Mouse (Mus musculus): Measurements from ENCODE around the gene Hist1h4d. TPM values are rescaled to one million over a fixed set of nuclear protein-coding genes. Genes with fewer than 3 reads are reported as not detected.
A peak's percentile ranks its signal among the peaks of the same experiment; 100 is the strongest.
"Not testable (repeated sequence)": the region's sequence is repeated elsewhere in the genome, so short reads cannot be mapped to it uniquely, and the experiment has no call there.

Hist1h4d gene
- polyA plus RNA-seq, 1 experiment from 2014 or later: 48.2 TPM

DNA sequence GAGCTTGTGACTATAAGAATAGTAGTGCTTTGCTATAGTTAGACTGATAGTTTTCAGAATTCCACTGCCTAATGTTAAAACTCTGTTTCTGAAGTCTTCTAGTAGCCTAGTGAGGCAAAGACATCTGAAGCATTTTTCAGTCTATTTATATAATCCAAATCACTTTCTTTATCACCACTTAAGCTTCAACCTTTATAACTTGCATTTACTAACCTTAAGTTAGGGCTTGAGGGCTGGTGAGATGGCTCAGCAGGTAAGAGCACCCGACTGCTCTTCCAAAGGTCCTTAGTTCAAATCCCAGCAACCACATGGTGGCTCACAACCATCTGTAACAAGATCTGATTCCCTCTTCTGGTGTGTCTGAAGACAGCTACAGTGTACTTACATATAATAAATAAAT lies 41.6 kb upstream of the Hist1h4d start:
- H3K27ac ChIP-seq; H3K27me3 ChIP-seq; H3K36me3 ChIP-seq; H3K9ac ChIP-seq; H3K4me3 ChIP-seq; ATAC-seq (replicated peaks; ENCODE audit: insufficient number of reproducible peaks, insufficient read depth, low FRiP score, low read depth); H3K4me2 ChIP-seq; H3K9me3 ChIP-seq (replicated peaks): not testable (repeated sequence)
- peaks cover 16% of the 10 kb centered on the region for H3K4me1 ChIP-seq (replicated peaks)
- 47% methylated on average over 1 of the region's 1 CpGs for WGBS

DNA sequence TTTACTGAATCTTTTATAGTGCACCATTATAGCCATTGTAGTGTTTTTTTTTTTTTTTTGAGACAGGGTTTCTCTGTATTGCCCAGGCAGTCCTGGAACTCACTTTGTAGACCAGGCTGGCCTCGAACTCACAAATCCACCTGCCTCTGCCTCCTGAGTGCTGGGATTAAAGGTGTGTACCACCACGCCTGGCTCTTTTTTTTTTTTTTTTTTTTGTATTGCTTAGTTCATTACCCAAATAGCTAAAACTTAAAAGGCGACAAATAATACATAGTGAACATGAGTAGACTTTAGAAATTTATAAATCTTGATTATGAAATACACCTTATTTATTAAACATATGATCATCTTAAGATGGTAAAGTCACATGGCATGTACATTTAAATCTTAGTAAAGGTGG lies 39.9 kb upstream of the Hist1h4d start:
- no peaks in the 10 kb centered on the region for H3K9me3 ChIP-seq (replicated peaks)
- ATAC-seq (replicated peaks; ENCODE audit: insufficient number of reproducible peaks, insufficient read depth, low FRiP score, low read depth): no peak
- H3K4me3 ChIP-seq: no peak overlapping the region
- no peak overlapping the region for H3K27ac ChIP-seq
- peaks cover 11% of the 10 kb centered on the region for H3K4me1 ChIP-seq (replicated peaks)
- no peaks in the 10 kb centered on the region for H3K27me3 ChIP-seq
- no peak overlapping the region for H3K9ac ChIP-seq
- no peaks in the 10 kb centered on the region for H3K36me3 ChIP-seq
- H3K4me2 ChIP-seq: no peak overlapping the region
- WGBS: 74% methylated on average over 3 of the region's 3 CpGs

DNA sequence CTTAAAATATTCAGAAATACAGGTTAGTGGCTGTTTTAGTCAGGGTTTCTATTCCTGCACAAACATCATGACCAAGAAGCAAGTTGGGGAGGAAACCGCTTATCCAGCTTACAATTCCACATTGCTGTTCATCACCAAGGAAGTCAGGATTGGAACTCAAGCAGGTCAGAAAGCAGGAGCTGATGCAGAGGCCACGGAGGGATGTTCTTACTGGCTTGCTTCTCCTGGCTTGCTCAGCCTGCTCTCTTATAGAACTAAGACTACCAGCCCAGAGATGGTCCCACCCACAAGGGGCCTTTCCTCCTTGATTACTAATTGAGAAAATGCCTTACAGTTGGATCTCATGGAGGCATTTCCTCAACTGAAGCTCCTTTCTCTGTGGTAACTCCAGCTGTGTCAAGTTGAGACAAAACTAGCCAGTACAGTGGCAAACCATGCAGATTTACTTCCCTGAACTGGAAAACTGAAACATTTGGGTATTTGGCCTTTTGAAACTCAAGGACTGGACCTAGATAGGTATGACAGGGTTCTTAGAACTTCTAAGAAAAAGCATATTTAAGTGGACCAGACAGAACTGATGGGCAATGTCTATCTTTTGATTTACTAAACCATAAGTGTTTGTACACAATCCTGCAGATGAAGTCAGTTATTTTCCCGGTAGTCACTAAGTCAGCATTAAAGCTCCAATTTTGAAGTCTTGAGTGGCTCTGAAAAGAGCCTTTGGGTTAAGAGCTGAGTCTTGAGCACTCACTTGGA lies 39.0 kb upstream of the Hist1h4d start:
- peak overlapping the region; percentile 52 for H3K9ac ChIP-seq
- not testable (repeated sequence) for H3K36me3 ChIP-seq; H3K4me1 ChIP-seq (replicated peaks); H3K27me3 ChIP-seq; H3K9me3 ChIP-seq (replicated peaks); ATAC-seq (replicated peaks; ENCODE audit: insufficient number of reproducible peaks, insufficient read depth, low FRiP score, low read depth)
- peak overlapping the region; percentile 87 for H3K27ac ChIP-seq
- peak overlapping the region; percentile 77 for H3K4me2 ChIP-seq
- WGBS: 19% methylated on average over 3 of the region's 3 CpGs
- peak overlapping the region; percentile 58 for H3K4me3 ChIP-seq

DNA sequence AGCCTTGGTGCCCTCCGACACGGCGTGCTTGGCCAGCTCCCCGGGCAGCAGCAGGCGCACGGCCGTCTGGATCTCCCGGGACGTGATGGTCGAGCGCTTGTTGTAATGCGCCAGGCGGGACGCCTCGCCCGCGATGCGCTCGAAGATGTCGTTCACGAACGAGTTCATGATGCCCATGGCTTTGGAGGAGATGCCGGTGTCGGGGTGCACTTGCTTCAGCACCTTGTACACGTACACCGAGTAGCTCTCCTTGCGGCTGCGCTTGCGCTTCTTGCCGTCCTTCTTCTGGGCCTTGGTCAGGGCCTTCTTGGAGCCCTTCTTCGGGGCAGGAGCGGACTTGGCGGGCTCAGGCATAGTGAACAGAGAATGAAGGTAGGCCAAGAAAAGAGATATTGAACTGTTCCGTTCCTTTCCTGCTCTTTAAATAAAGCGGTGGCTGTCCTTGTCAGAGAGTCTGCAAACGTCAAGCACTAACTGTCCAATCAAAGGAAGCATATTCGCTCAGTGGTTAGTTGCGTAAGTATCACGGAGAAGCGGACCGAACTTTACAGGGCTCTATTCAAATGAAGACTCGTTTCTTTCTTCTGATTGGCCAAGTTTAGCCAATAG lies 38.3 kb upstream of the Hist1h4d start, which contains the start of gene Hist1h2bh:
TSS of gene Hist1h2bh (minus strand) at position 394 of the 609 bp plus-strand sequence.
- ATAC-seq (replicated peaks; ENCODE audit: insufficient number of reproducible peaks, insufficient read depth, low FRiP score, low read depth): peak; percentile 91
- not testable (repeated sequence) for H3K27me3 ChIP-seq; H3K9me3 ChIP-seq (replicated peaks); H3K4me1 ChIP-seq (replicated peaks); H3K36me3 ChIP-seq
- Histone ChIP-seq H3K27ac (peak within 1 kb of the TSS; percentile 92), H3K4me2 (peak within 1 kb of the TSS; percentile 77), H3K9ac (peak within 1 kb of the TSS; percentile 53), H3K4me3 (peak within 1 kb of the TSS; percentile 58)
- under 1% methylated on average over 39 of the region's 42 CpGs for WGBS

DNA sequence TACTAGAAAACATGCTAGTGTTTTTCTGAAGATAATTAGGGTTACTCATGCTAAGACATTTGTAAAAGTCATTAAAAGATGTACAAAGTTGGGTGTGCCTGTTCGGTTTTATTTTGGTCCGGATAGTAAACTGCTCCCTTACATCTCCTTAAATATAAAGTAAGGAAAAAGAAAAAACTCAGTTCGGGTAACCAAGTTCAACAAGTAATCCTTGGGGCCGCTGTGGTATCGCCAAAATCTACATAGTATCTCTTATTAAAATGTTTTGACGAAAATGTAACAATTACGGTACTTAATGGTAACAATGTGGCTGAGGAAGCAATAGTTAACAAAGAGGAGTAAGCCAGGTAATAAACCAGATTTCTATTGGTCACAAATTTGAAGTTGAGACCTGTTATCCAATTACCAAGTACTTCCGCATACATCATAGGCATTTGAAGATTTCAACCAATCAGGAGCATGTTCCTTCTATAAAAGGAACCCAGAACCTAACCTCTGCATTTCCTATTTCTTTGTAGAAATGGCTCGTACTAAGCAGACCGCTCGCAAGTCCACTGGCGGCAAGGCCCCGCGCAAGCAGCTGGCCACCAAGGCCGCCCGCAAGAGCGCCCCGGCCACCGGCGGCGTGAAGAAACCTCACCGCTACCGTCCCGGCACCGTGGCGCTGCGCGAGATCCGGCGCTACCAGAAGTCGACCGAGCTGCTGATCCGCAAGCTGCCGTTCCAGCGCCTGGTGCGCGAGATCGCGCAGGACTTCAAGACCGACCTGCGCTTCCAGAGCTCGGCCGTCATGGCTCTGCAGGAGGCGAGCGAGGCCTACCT lies 37.2 kb upstream of the Hist1h4d start, which contains the start of gene Hist1h3f:
TSS of gene Hist1h3f (plus strand) at position 88 of the 822 bp plus-strand sequence.
- ATAC-seq (replicated peaks; ENCODE audit: insufficient number of reproducible peaks, insufficient read depth, low FRiP score, low read depth): peak; percentile 88
- Histone ChIP-seq H3K36me3 (no peaks in the 10 kb centered on the region), H3K27ac (peak within 1 kb of the TSS; percentile 92), H3K9ac (peak within 1 kb of the TSS; percentile 65), H3K4me3 (peak within 1 kb of the TSS; percentile 58), H3K4me1 (replicated peaks) (peaks cover 5% of the 10 kb centered on the region; the same call in 1 of the 2 replicates), H3K4me2 (peak within 1 kb of the TSS; percentile 77), H3K27me3 (no peaks in the 10 kb centered on the region), H3K9me3 (replicated peaks) (no peaks in the 10 kb centered on the region)
- WGBS: 1% methylated on average over 27 of the region's 45 CpGs

DNA sequence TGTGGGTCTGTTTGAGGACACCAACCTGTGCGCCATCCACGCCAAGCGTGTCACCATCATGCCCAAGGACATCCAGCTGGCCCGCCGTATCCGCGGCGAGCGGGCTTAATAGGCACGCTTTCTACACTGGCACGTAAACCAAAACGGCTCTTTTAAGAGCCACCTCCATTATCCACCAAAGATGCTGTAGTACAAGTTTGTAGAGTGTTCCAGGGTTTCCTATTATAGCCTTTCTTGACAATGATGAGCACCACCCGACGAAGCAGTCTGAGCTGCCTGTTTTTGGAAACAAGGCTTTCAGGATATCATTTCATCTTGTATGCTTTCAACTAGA lies 36.6 kb upstream of the Hist1h4d start:
- H3K27me3 ChIP-seq; H3K9me3 ChIP-seq (replicated peaks); H3K4me1 ChIP-seq (replicated peaks); H3K36me3 ChIP-seq: not testable (repeated sequence)
- Histone ChIP-seq H3K4me2 (peak overlapping the region; percentile 77), H3K4me3 (peak overlapping the region; percentile 58), H3K9ac (0 out of 2 replicates have a peak overlapping the region, but pooled peaks have one; percentile 33), H3K27ac (peak overlapping the region; percentile 92)
- 0% methylated on average over 14 of the region's 14 CpGs for WGBS
- ATAC-seq (replicated peaks; ENCODE audit: insufficient number of reproducible peaks, insufficient read depth, low FRiP score, low read depth): peak; percentile 5; the same call in 1 of the 2 replicates

DNA sequence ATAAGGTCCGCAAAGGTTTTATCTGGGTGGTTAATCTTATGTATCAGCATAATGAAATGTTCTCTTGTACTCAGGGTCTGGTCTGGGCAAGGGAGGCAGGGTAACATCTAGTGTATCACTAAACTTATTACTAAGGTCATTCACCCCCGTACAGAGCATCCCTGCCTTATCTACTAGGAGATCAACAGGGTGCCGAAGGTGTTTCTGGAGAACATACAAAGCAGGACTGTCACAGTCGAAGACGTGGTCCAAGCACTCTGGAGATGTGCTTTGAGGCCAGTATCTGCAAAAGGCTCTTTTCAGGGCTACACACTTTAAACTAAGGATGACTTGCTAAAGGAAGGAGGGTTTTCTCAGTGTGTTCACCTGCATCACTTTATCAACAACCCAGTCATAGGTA lies 34.7 kb upstream of the Hist1h4d start:
- no peaks in the 10 kb centered on the region for H3K9me3 ChIP-seq (replicated peaks)
- H3K4me3 ChIP-seq: no peak overlapping the region
- H3K36me3 ChIP-seq: no peaks in the 10 kb centered on the region
- no peaks in the 10 kb centered on the region for H3K27me3 ChIP-seq
- H3K27ac ChIP-seq: no peak overlapping the region
- H3K4me1 ChIP-seq (replicated peaks): peaks cover 13% of the 10 kb centered on the region
- H3K4me2 ChIP-seq: no peak overlapping the region
- 61% methylated on average over 5 of the region's 5 CpGs for WGBS
- no peak overlapping the region for H3K9ac ChIP-seq
- ATAC-seq (replicated peaks; ENCODE audit: insufficient number of reproducible peaks, insufficient read depth, low FRiP score, low read depth): no peak

DNA sequence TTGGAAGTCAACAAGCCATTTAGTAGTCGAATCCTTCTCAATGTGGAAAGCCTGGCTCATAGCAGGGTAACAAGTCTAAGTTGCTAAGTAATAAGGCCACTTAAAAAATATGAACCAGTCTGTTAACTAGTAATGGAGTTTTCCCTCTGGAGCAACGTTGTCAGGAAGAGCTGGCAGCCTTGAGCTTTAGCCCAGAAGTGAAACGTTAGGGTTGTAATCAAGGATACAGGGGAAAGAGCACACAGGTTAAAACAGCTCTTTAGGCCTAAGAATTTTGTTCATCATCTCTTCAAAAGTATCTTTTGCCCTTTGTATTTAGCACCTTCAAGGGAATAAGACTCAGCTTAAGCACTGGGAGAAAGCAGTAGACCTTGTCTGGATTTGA lies 30.6 kb upstream of the Hist1h4d start:
- Histone ChIP-seq H3K4me3 (peak overlapping the region; percentile 53), H3K27ac (peak overlapping the region; percentile 91), H3K27me3 (no peaks in the 10 kb centered on the region), H3K9ac (peak overlapping the region; percentile 57), H3K4me1 (replicated peaks) (peaks cover 18% of the 10 kb centered on the region), H3K4me2 (peak overlapping the region; percentile 75), H3K36me3 (no peaks in the 10 kb centered on the region), H3K9me3 (replicated peaks) (no peaks in the 10 kb centered on the region)
- WGBS: 6% methylated on average over 3 of the region's 3 CpGs
- ATAC-seq (replicated peaks; ENCODE audit: insufficient number of reproducible peaks, insufficient read depth, low FRiP score, low read depth): no peak

DNA sequence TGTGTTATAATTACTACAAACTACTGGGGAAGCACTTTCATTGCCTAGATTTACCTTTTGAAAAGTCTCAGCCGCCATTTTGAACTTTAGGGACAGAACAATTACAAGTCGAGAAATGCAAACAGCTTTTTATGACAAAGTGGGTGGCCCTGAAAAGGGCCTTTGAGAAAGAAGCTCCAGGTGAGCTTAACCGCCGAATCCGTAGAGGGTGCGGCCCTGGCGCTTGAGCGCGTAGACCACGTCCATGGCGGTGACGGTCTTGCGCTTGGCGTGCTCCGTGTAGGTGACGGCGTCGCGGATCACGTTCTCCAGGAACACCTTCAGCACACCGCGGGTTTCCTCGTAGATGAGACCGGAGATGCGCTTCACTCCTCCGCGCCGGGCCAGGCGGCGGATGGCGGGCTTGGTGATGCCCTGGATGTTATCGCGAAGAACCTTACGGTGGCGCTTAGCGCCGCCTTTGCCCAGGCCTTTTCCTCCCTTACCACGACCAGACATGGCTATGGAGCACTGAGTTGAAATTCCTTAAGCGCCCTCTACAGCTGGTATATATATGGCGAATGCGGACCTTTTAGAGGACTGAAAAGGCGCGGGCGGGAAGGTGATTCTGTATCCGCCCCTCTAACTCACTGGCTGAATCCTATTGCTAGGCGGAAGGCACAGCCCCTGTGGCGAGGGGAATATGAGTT lies 30.1 kb upstream of the Hist1h4d start, which contains the start of gene Hist1h4f:
TSS of gene Hist1h4f (minus strand) at position 503 of the 689 bp plus-strand sequence.
- Histone ChIP-seq H3K4me3 (peak within 1 kb of the TSS; percentile 53), H3K4me2 (peak within 1 kb of the TSS; percentile 75), H3K27ac (peak within 1 kb of the TSS; percentile 91), H3K4me1 (replicated peaks) (peaks cover 18% of the 10 kb centered on the region), H3K9ac (peak within 1 kb of the TSS; percentile 57)
- H3K36me3 ChIP-seq; H3K9me3 ChIP-seq (replicated peaks); H3K27me3 ChIP-seq: not testable (repeated sequence)
- WGBS: under 1% methylated on average over 47 of the region's 47 CpGs
- peak; percentile 84 for ATAC-seq (replicated peaks; ENCODE audit: insufficient number of reproducible peaks, insufficient read depth, low FRiP score, low read depth)

DNA sequence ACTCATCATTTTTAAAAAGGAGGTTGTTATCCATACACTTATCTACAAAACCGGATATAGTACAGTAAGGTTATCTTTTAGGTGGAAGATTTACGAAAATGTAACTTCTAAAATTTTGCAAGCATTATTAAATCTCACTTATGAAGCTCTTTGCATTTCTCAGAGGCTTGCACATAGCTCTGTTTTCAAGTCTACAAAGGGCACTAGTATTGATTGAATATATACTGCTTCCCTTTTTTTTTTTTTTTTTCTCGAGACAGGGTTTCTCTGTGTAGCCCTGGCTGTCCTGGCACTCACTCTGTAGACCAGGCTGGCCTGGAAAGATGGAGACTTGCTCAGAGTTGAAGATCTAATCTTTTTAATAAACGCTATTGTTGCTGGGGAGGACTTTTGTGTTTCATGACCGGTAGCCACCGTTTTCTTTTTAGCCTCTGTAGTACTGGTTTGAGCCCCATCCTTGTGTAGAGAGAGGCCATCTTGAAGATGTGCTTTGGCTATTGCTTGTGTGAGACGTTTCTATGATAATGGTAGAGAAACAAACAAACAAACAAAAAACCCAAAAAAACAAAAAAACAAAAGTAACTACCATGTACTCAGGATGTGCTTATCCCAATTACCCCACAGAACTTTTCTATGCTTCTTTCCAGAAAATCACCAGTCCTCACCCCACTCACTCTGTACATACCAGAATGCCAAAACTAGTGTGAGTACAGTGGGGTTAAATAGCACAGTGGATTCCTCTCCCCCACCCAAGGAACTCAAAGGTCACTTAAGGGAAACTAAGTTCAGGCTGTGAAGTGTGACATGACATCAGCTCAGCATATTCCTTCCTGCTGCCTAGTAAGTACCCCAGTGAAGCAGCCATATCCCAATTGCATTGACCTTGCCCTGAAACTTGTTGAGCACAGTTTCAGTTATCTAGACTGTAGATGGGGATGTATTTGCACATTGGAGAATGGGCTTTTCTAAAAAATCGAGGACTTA lies 29.2 kb upstream of the Hist1h4d start:
- Histone ChIP-seq H3K4me1 (replicated peaks) (peaks cover 21% of the 10 kb centered on the region), H3K9ac (no peak overlapping the region), H3K27me3 (no peaks in the 10 kb centered on the region), H3K9me3 (replicated peaks) (no peaks in the 10 kb centered on the region), H3K27ac (peak overlapping the region; percentile 91), H3K36me3 (no peaks in the 10 kb centered on the region), H3K4me2 (peak overlapping the region; percentile 75), H3K4me3 (peak overlapping the region; percentile 53)
- no peak for ATAC-seq (replicated peaks; ENCODE audit: insufficient number of reproducible peaks, insufficient read depth, low FRiP score, low read depth)
- 44% methylated on average over 8 of the region's 8 CpGs for WGBS

Data from heart, embryonic 15.5 days (tissue).